Mouse (Mus musculus) megakaryocyte progenitor cell, adult 5-6 weeks (primary cell): ENCODE measurements around the gene Tspo2. TPM values are rescaled to one million over a fixed set of nuclear protein-coding genes. Genes with fewer than 3 reads are reported as not detected.

Experiments
- total RNA-seq, 2 experiments: library from RNA; stranded (forward) in 1 of 2; stranded (reverse) in 1 of 2; fragments of 157-497, 149-512 nt in 1 of 2; fragments of 200-1000 nt in 1 of 2; gene quantifications; 2 replicates each; pipeline versions ENCODE4 v1.2.3 to v1.2.4; 2015 to 2017

The Tspo2 gene
- total RNA-seq, 2 experiments from 2014 or later: 4.2 to 18.8 TPM

Other genes starting within 250 kb of the Tspo2 start
- gene Trem1, start 218.8 kb downstream of the Tspo2 start, total RNA-seq (2015): 4.8 and 5.9 TPM in 2 replicates
- gene Trem1, start 218.8 kb downstream of the Tspo2 start, total RNA-seq (2017): 13.1 and 15.3 TPM in 2 replicates
- gene Trem3, start 203.7 kb downstream of the Tspo2 start, total RNA-seq (2015): 124 and 147 TPM in 2 replicates
- gene Trem3, start 203.7 kb downstream of the Tspo2 start, total RNA-seq (2017): 113 and 150 TPM in 2 replicates
- gene Treml4, start 187.2 kb downstream of the Tspo2 start, total RNA-seq (2015): 0.10 and 0.76 TPM in 2 replicates
- 2.2 and 2.9 TPM in 2 replicates for gene Treml4, start 187.2 kb downstream of the Tspo2 start, total RNA-seq (2017)
- 42.9 and 54.0 TPM in 2 replicates for gene Treml2, start 152.0 kb downstream of the Tspo2 start, total RNA-seq (2015)
- 43.9 and 50.8 TPM in 2 replicates for gene Treml2, start 152.0 kb downstream of the Tspo2 start, total RNA-seq (2017)
- gene B430306N03Rik, start 135.4 kb downstream of the Tspo2 start, total RNA-seq (2015): 8.3 and 11.9 TPM in 2 replicates
- 2.7 and 4.6 TPM in 2 replicates for gene B430306N03Rik, start 135.4 kb downstream of the Tspo2 start, total RNA-seq (2017)
- 3.4 and 5.7 TPM in 2 replicates for gene Trem2, start 105.1 kb downstream of the Tspo2 start, total RNA-seq (2015)
- 4.2 and 13.6 TPM in 2 replicates for gene Trem2, start 105.1 kb downstream of the Tspo2 start, total RNA-seq (2017)
- gene Treml1, start 91.6 kb downstream of the Tspo2 start, total RNA-seq (2015): 0.24 and 0.62 TPM in 2 replicates
- not detected in 2 replicates for gene Treml1, start 91.6 kb downstream of the Tspo2 start, total RNA-seq (2017)
- gene Nfya, start 41.6 kb downstream of the Tspo2 start, total RNA-seq (2015): 103 and 105 TPM in 2 replicates
- gene Nfya, start 41.6 kb downstream of the Tspo2 start, total RNA-seq (2017): 34.4 and 38.0 TPM in 2 replicates
- 39.8 and 42.4 TPM in 2 replicates for gene Oard1, start 41.5 kb downstream of the Tspo2 start, total RNA-seq (2015)
- 57.9 and 60.9 TPM in 2 replicates for gene Oard1, start 41.5 kb downstream of the Tspo2 start, total RNA-seq (2017)
- gene Apobec2, start 18.6 kb downstream of the Tspo2 start, total RNA-seq (2015): not detected in 2 replicates
- gene Apobec2, start 18.6 kb downstream of the Tspo2 start, total RNA-seq (2017): not detected in 2 replicates
- 0.42 and 0.66 TPM in 2 replicates for gene Unc5cl, start 3.4 kb upstream of the Tspo2 start, total RNA-seq (2015)
- 0.79 and 3.6 TPM in 2 replicates for gene Unc5cl, start 3.4 kb upstream of the Tspo2 start, total RNA-seq (2017)